Mouse (Mus musculus) monocyte, adult 5-6 weeks (primary cell): ENCODE data around the gene Eef2kmt. TPM values are rescaled to one million over a fixed set of nuclear protein-coding genes. Genes with fewer than 3 reads are reported as not detected.
A peak's percentile ranks its signal among the peaks of the same experiment; 100 is the strongest.
"Not testable (repeated sequence)": the region's sequence is repeated elsewhere in the genome, so short reads cannot be mapped to it uniquely, and the experiment has no call there.

Source experiments
- ATAC-seq: fragments of 153-309, 156-312 bp; replicated peaks from 2 replicates; pipeline ENCODE4 v1.8.0; 2017; ENCODE audit warnings: mild to moderate bottlenecking; ENCODE audit not compliant: low TSS enrichment, insufficient number of reproducible peaks, severe bottlenecking, poor library complexity, low FRiP score
- total RNA-seq: library from RNA; stranded (forward); fragments of 200-1000, 200-491, 200-594 nt; gene quantifications from 3 replicates; pipeline ENCODE4 v1.2.3, GENCODE M21; 2017

Eef2kmt gene
- total RNA-seq, 1 experiment from 2014 or later, result 3.8 TPM

DNA sequence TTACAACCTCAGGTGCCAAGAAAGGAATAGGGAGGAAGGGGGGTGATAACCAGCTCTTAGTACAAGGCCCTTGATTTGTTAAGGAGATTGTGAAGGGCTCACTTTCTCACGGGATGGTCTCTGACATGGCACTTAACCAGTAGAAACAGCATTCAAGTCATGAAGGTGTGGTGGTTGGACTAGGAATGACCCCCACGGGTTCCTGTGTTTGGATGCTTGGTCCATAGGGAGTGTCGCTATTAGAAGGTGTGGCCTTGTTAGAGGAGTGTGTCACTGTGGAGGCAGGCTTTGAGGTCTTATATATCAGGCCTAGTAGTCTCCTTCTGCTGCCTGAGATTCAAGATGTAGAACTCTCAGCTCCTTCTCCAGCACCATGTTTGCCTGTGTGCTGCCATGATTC, 27.7 kb downstream of the Eef2kmt start:
- ATAC-seq, result not testable (repeated sequence)

DNA sequence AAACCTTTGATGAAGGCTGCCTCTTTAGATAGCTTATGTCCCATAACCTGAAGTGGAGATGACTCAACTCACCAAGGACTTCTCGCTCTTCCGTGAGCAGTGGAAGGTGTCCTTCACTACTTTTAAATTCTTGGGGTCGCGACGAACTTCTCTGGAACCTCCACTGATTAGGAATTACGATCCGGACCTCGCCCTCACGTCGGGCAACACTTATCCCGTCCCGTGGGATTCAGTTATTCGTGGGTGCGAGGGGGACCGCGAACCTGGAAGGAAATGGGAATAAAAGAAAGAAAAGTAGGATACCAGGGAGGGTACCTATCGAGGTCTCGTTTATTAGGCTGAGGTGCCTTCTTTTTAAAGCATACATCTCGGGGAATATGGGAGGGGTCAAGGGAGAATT, 28.3 kb downstream of the Eef2kmt start:
- ATAC-seq, result not testable (repeated sequence)

DNA sequence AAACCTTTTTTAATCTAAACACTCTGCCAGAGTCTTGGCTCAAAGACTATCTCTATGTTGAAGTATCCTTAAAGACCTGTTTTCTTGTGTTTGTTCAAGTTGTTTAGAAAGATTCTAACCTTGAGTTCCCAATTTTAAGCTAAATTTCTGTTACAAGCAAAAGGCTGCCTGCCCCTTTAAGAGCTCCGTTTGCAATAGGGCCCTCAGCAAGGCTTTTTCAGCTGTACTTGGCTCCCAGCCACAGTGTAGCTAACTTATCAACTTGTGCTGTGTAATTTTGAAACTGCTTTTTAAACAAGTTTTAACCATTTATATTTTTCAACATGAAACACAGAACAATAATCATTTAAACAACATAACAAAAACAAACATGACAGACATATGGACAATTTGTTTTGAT, 29.2 kb downstream of the Eef2kmt start:
- not testable (repeated sequence) for ATAC-seq

DNA sequence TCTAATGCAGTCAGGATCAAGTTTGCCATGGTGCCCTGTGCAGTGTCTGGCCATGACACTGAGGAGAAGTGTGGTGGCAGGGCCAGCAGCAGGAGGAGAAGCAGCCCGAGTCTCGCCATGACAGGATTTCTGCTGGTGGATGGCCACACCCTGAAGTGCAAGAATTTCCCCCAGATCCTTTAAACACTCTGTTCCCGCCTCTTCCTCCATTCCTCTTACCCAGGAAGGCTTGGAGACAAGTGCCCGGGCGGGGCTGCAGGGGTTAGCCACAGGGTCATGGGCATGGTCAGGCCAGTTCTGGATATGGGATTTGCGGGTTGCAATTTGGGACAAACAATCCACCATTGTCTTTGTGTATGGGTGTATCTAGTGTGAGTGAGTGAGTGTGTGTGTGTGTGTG, 33.6 kb downstream of the Eef2kmt start, which contains the start of gene AU021092:
TSS of gene AU021092 (minus strand) at position 160 of the 400 bp plus-strand sequence.
- no peak for ATAC-seq

DNA sequence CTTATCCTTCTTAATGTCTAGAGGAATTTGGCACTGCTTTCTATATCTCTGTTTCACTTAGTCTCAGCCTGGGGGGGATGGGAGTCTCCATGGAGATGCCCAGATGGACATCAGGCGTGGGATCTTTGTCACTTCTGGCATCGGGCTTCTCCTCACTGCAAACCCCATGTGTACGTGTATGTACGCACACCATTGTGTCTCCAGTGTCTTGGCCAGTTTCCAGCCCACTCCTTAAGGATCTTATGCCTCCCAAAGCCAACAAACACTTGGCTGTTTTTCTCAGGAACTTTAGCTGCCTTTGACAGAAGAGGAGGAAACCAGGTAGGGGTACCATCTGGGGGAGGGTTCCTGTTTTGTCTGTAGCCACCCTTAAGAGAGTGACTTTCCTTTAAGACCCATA, 34.4 kb downstream of the Eef2kmt start:
- no peak for ATAC-seq

DNA sequence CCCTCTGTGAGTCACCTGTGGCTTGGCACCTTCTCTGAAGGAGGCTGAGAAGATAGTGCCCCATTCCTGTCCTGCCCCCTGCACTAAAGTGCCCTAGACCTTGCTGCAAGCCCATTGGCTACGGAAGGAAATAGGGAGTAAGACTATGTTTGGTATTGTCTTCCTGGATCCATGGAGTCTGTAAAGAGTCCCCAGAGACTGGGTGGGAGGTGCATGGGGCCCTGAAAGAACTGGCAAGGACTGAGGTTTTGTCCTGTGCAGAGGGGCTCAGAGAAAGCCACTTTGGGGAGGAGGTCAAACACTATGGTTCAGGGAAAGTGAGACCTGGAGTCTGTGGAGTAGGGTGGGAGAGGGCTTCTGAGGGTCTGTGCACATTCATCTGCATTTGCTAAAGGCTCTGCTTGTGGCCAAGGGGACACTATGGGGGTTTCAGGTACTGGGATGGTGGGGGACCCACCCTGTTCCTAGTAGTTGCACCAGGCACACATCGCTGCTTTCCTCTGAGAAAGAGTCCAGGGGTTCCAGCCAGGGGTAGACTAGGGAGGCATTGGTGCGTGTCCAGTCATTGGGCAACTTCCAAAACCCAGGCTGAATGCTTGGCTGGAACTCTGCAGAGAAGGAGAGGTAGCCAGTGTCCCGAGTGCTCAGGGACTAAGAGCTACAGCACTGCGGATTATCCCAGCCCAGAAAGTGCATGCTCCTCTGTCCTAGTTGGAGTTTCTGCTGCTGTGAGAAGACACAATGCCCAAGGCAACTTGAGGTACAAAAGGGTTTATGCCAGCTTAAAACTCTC, 38.2 kb downstream of the Eef2kmt start:
- ATAC-seq, result no peak

DNA sequence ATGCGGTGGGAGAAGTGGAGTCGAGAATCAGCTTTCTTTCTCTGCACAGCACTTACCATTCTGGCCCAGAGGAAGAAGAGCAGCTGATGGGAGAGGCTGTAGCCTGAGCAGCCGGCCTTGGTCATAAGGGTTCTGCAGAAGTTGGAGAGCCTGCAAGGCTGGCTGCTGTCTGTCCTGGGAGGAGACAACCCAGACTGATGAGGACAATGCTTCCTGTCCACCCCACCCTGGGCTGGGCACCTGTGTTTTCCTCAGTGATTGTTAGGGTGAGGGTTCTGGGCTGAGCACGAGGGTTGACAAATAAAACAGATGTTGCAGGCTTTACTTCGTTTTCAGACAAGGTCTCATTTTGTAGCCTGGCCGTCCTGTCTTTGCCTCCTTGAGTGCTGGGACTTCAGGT, 39.1 kb downstream of the Eef2kmt start:
- no peak for ATAC-seq

DNA sequence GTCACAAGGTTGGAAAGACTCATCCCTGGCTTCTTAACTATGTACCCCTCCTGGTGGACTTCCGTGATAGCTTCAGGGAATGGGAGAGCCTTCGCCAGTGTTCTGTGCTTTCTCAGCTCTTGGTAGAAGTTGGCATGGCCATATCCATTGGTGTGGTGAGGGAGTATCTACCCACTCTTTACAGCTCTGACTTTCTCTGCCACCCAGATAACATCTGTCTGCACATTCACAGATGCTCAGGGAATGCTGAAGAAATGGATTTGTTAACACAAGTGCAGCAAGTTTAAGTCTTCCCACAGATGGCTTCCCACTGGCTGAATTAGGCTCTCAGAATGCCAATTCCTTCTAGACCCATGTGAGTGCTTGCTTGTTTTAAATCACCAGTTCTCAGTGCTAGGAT, 41.7 kb downstream of the Eef2kmt start:
- no peak for ATAC-seq

DNA sequence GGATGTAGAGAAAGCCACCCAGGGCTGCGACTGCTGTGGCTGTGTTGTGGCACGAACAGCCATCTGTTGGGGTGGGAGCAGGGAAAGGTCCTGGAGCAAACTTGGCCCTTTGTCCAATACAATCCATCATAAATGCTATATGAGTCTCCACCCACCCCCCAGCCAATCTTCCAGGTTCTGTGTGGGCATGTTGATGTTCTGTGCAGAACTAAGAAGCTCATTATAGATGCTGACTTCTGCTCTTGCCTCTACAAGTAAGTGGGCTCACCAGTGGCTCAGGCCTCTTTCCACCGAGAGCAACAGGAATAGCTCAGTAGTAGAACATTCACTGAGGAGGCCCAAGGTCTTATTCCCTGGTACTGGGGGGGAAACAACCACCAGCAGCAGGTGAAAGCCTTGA, 43.6 kb downstream of the Eef2kmt start:
- ATAC-seq, result no peak

DNA sequence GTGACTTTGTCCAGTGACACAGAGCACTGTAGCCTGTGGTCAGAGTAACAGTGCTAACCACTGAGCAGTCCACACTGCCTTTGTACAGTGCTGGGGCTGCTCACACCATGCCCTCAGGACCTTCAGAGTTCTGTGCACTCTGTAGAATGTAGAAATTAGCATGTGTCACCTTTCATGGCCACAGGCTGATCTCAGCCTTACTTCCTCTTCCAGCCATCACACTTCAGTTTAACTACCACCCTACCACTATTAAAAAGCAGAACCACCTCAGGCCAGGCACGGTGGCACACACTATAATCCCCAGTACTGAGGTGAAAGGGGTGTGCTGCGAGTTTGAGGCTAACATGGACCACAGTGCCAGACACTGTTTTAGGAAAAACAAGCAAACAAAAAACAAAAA, 45.4 kb downstream of the Eef2kmt start:
- peak; percentile 49; the same call in 1 of the 2 replicates for ATAC-seq

DNA sequence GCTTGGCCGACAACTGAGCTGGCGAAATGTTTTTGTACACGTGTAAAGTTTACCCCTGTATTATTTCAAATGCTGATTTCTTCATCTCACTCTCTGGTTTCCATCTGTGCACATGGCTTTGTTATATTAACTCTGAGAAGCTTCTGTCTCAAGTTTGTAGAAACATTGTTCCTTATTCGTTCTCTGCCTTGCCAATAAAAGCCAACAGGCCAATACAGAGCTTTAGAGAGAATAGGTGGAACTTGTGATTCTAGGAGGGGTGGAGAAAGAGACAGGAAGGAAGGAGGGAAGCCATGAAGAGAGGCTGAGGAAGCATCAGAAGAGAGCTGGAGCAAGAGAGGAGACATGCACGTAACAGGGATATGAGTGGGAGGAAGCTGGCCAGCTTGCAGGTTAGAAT, 49.7 kb downstream of the Eef2kmt start:
- no peak for ATAC-seq

DNA sequence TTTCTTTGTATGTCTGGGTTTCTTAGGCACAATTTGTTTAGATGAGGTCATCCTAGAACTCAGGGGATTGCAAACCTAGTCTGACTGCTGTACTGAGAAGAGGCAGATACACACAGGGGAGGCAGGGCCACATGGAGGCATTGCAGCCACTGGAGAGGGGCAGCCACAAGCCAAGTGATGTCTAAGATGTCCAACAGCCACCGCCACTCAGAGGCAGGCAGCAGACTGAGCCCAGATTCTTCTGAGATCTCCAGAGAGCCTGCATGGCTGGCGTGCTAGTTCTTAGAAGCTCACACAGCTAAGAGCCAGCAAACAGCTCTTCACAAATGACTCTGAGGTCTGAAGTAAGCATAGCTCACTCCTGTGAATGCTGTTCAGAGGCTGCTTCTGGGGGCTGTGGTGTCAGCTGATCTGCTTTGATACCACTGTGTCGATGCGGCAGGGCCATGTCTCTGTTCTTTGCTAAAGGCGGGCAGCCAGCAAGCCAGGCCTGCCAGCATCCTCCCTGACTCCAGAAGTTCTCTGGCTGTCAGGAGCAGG, 50.3 kb downstream of the Eef2kmt start:
- no peak for ATAC-seq

DNA sequence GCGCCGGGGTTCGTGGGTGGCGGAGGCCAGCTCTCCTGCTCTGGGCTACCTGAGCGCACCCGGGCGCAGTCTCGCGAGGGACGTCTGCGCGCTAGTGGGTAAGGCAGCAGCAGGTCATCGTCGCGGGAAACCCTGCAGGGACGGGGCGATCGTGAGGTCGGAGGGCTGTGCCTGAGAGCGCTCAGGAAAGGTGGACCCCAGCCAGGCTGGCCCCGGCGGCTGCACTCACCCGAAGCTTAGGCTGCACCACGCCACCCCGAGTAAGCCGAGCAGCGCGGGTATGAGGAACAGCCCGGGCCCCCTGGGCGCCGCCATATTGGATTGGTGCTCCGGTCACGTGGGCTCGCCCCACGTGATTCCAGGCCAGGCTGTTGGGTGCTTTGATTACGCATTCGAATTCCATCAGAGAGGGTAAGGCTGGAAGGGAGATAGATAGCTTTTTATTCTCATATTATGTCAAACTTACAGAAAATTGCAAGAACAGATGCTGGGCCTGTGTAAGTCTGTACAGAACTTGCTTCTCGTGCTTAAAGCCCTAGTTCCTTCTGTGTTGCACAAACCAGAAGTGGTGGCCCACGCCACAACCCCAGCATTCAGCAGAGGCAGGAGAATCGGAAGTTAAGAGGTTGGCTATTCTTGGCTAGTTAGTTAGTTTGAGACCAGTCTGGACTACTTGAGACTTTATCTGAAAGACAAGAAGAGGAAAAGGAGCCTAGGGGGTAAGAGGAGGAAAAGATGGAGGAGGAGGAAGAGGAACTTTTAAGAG, 51.9 kb downstream of the Eef2kmt start, which contains the start of gene Nagpa:
TSS of gene Nagpa (minus strand) at position 345 of the 766 bp plus-strand sequence.
- peak; percentile 77 for ATAC-seq

DNA sequence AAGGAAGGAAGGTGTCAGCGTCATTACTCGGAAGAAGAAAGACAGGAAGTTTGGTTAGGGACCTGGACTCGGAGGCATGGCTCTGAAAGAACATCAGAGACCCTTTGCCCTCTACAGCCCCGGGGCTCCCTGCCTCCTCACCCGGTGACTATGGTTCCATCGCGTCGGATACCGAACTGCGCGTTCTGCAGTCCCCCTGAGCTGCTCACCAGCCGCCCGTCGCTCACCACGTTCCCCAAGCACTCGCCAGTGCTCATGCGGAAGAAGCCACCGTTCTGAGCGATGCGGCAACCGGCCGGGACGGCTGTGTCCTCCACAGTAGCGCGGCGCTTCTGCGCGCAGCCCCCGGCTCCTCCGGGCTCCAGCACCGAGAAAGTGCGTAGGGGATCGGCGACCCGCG, 52.6 kb downstream of the Eef2kmt start:
- no peak; the same call in 1 of the 2 replicates for ATAC-seq

DNA sequence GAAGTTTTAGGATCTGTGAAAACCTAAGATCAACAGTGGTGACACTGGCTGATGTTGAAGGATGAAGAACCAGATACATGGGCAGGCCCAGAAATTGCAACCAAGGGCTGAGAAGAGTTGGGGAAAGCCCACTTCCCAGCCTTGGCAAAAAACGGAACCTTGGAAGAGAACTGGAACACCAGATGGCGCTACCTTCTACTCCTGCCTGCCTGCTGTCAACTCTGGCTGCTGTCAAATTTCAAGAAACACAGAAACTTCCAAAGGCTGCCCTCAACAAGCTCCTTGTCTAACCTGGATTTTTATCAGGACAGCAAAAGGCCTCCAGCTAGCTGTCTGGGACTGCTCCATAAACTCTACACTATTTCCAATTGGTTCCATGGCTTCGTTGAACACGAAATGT, 53.1 kb downstream of the Eef2kmt start:
- no peak for ATAC-seq

DNA sequence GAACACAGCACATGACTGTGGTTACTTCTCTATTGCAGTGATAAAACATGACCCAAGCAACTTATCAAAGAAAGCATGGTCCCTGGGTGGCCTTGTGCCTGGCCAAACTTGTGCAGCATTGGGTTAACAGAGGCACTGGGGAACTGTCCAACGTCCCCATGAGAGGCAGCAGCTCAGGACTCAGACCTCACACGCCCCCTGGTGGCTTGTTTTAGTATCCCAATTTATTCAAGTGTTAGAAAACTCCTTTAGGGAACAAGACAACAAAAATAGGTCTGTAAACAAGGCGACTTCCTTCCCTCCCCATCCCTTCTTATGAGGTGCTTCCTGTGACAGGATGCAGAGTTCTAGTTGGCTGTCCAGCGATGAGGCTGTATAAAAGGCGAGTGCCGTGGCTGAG, 60.7 kb downstream of the Eef2kmt start:
- ATAC-seq, result peak; percentile 52; the same call in 1 of the 2 replicates
